Mouse (Mus musculus) macrophage (primary cell): ENCODE measurements around the gene Lpo. TPM values are rescaled to one million over a fixed set of nuclear protein-coding genes. Genes with fewer than 3 reads are reported as not detected.

Experiments
- H3K27ac ChIP-seq: fragments of 350-480 bp; formaldehyde crosslinking; 2 replicates; pipeline ENCODE4 v1.9.0; 2021
- H3K36me3 ChIP-seq: fragments of 350-480 bp; formaldehyde crosslinking; 2 replicates; pipeline ENCODE4 v1.9.0; 2021; ENCODE audit errors: inconsistent target
- H3K4me3 ChIP-seq: fragments of 350-480 bp; formaldehyde crosslinking; 2 replicates; pipeline ENCODE4 v1.9.0; 2021; ENCODE audit errors: inconsistent target
- H3K79me2 ChIP-seq: fragments of 350-480 bp; formaldehyde crosslinking; 2 replicates; pipeline ENCODE4 v1.9.0; 2021; ENCODE audit errors: inconsistent target
- WGBS: methylation state at CpG from one replicate; pipeline ENCODE4 v1.1.7; 2026; ENCODE audit warnings: inconsistent platforms; ENCODE audit not compliant: missing documents; 5-methylcytosine and 5-hydroxymethylcytosine counted together
- polyA plus RNA-seq: library from polyadenylated mRNA; stranded (reverse); fragments of 250-400 nt; gene quantifications from 3 replicates; pipeline ENCODE4 v1.2.4, GENCODE M21; 2018; ENCODE audit warnings: inconsistent platforms

Gene Lpo
- polyA plus RNA-seq, 1 experiment from 2014 or later: not detected

GRCm38 (mm10) chr11:87758161-87758911 is 69.8 kb downstream of the Lpo start:
- WGBS: 38% methylated on average over 7 of the region's 7 CpGs
- peak overlapping the region; percentile 97; the same call in 1 of the 2 replicates for H3K4me3 ChIP-seq

GRCm38 (mm10) chr11:87757001-87757954 is 70.8 kb downstream of the Lpo start:
- H3K4me3 ChIP-seq: peak overlapping the region; percentile 97
- H3K27ac ChIP-seq: peak overlapping the region; percentile 99
- peaks cover 51% of the 10 kb centered on the region for H3K79me2 ChIP-seq
- H3K36me3 ChIP-seq: no peaks in the 10 kb centered on the region
- 0% methylated on average over 22 of the region's 25 CpGs for WGBS

More at GRCm38 (mm10) chr11:87758161-87758911, 69.8 kb downstream of the Lpo start:
- no peaks in the 10 kb centered on the region for H3K36me3 ChIP-seq
- H3K79me2 ChIP-seq: peaks cover 40% of the 10 kb centered on the region
- no peak overlapping the region for H3K27ac ChIP-seq

Other genes with a start within 250 kb of the Lpo start
- gene Mtmr4, start 236.1 kb downstream of the Lpo start, polyA plus RNA-seq: 9.4 to 13.5 TPM (median 12.0 TPM) in 3 replicates
- gene Hsf5, start 211.1 kb downstream of the Lpo start, polyA plus RNA-seq: not detected in 3 replicates
- gene Rnf43, start 165.6 kb downstream of the Lpo start, polyA plus RNA-seq: 0.70 to 0.96 TPM (median 0.83 TPM) in 3 replicates
- 69.4 to 113 TPM (median 85.3 TPM) in 3 replicates for gene Supt4a, start 90.7 kb downstream of the Lpo start, polyA plus RNA-seq
- 0.82 to 1.7 TPM (median 1.6 TPM) in 3 replicates for gene Tspoap1, start 67.7 kb downstream of the Lpo start, polyA plus RNA-seq
- 0.19 to 2.7 TPM (median 1.0 TPM) in 3 replicates for gene Mpo, start 34.7 kb downstream of the Lpo start, polyA plus RNA-seq
- 2.1 to 3.5 TPM (median 3.2 TPM) in 3 replicates for gene Mks1, start 24.9 kb upstream of the Lpo start, polyA plus RNA-seq
- gene Epx, start 47.2 kb upstream of the Lpo start, polyA plus RNA-seq: not detected in 3 replicates
- gene Olfr462, start 64.0 kb upstream of the Lpo start, polyA plus RNA-seq: not detected in 3 replicates
- gene Olfr463, start 69.1 kb upstream of the Lpo start, polyA plus RNA-seq: not detected in 3 replicates
- not detected in 3 replicates for gene Olfr464, start 92.7 kb upstream of the Lpo start, polyA plus RNA-seq
- 62.0 to 99.4 TPM (median 76.2 TPM) in 3 replicates for gene Dynll2, start 159.2 kb upstream of the Lpo start, polyA plus RNA-seq
- gene Srsf1, start 219.1 kb upstream of the Lpo start, polyA plus RNA-seq: 77.7 to 105 TPM (median 79.2 TPM) in 3 replicates
- 12.2 to 18.4 TPM (median 14.4 TPM) in 3 replicates for gene Vezf1, start 240.0 kb upstream of the Lpo start, polyA plus RNA-seq